9 mouse cellular contexts compared by ENCODE assay signal in the genomic region with DNA sequence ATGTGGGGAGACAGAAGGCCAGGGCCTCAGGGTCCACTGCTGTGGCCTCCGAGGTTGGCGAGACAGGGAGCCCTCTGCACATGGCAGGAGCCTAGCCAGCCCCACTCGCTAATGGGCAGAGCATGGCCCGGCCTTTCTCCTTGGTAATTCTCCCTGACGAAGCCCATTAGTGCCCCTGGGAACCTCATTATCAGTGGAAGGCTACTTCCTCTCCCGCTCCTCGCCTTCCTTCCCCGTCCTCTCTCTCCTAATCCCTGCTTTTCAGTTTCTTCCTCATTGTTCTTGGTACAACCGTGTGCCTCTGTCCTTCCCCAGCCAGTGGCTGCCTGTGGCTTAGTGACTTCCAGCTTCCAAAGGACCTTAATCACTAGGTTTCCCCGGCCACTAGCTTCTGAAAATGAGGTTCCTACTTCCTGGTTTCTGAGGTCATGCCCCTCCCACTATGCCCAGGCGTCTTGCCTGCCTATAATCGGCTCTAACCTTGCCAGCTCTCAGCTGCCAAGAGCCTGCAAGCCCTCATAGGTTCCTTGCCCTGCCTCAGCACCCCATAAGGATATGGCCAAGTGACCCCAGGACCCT. TPM values are rescaled to one million over a fixed set of nuclear protein-coding genes. Genes with fewer than 3 reads are reported as not detected.
DNase-seq lines count a peak whose midpoint lies in the region; TF ChIP-seq lines count a peak whose summit lies in the region.
"Had no signal": no experiment of that assay in that cellular context is flagged by ENCODE, and none has a peak within 500 bp of the region (broad histone marks: within the 10 kb centered on the region; RNA-seq: fewer than 3 reads in every experiment).

No protein-coding gene starts in this region.

- H3K36me3 ChIP-seq in limb, embryonic 10.5 days, result no peaks in the 10 kb centered on the region

- no peak overlapping the region for H3K4me3 ChIP-seq in limb, embryonic 10.5 days
- H3K4me3 ChIP-seq in olfactory bulb, adult 2 months (ENCODE audit: insufficient read depth, low read depth, low read length), result no peak overlapping the region

- no peak for TF ChIP-seq POLR2A in olfactory bulb, adult 2 months (IDR thresholded peaks at IDR 0.05; ENCODE audit: insufficient read depth, low read depth, low read length)

- H3K9me3 ChIP-seq in limb, embryonic 10.5 days (replicated peaks), result no peaks in the 10 kb centered on the region

- H3K4me1 ChIP-seq in limb, embryonic 10.5 days, result peaks cover 62% of the 10 kb centered on the region
- H3K4me1 ChIP-seq in olfactory bulb, adult 2 months (ENCODE audit: control insufficient read depth, insufficient read depth, low read length), result peaks cover 84% of the 10 kb centered on the region

- peak; percentile 27 to 45 for DNase-seq in lung, adult 18-20 months
- DNase-seq in lung, postnatal 14 days, result no peak
- DNase-seq in c-Kit-positive CD71-positive TER-119-negative erythroid progenitor cells, embryonic 14.5 days (ENCODE audit: low read depth), result peak; percentile 11
- no peak for DNase-seq in limb, embryonic 10.5 days (ENCODE audit: low spot score)
- no peak for DNase-seq in right cerebral cortex, postnatal 14 days
- DNase-seq in kidney, postnatal 4 days, result no peak
- no peak for DNase-seq in adrenal gland, adult 2 months
- DNase-seq: gastrocnemius, postnatal 10 days had no signal

- TF ChIP-seq CTCF in olfactory bulb, adult 2 months (IDR thresholded peaks at IDR 0.05; ENCODE audit: insufficient read depth, low read depth, low read length), result no peak

- 51% methylated on average over 12 of the region's 12 CpGs for WGBS in limb, embryonic 10.5 days
- 53% methylated on average over 12 of the region's 12 CpGs for WGBS in olfactory bulb, adult 2 months

- H3K27ac ChIP-seq in limb, embryonic 10.5 days, result peak overlapping the region; percentile 53
- peak overlapping the region; percentile 97; the same call in 1 of the 2 replicates for H3K27ac ChIP-seq in olfactory bulb, adult 2 months (ENCODE audit: insufficient read depth, low read depth, low read length)

- peaks cover 6% of the 10 kb centered on the region; the same call in 1 of the 2 replicates for H3K27me3 ChIP-seq in limb, embryonic 10.5 days (ENCODE audit: low read depth, poor library complexity, severe bottlenecking)

RNA-seq across cellular contexts. Expression of gene Klhl35, which starts 31.0 kb away (rescaled TPM):
- polyA plus RNA-seq in limb, embryonic 10.5 days (2016; fragmentation: Nextera tagmentation; extraction: Ambion mirVana), result 0.21 and 0.63 TPM in 2 replicates
- polyA plus RNA-seq in olfactory bulb, adult 2 months (2012; ENCODE audit: insufficient read depth, insufficient read length, low replicate concordance, missing spikeins), result not detected in 2 replicates
- total RNA-seq in adrenal gland, adult 2 months (2021), result under 1 TPM in 1 of 2 experiments, not detected in 1; 0.59 TPM
- polyA plus RNA-seq in adrenal gland, adult 2 months (2012; rRNA removed), result 1.3 TPM in 2 replicates

RNA-seq across cellular contexts. Expression of gene Rps3, which starts 48.8 kb away (rescaled TPM):
- 745 and 824 TPM in 2 replicates for polyA plus RNA-seq in limb, embryonic 10.5 days (2016; fragmentation: Nextera tagmentation; extraction: Ambion mirVana)
- polyA plus RNA-seq in olfactory bulb, adult 2 months (2012; ENCODE audit: insufficient read depth, insufficient read length, low replicate concordance, missing spikeins), result 980 TPM in 1 of 2 replicates, not detected in the other
- 100 to 1,000 TPM; 414 to 589 TPM for total RNA-seq in adrenal gland, adult 2 months (2021)
- 80.7 and 95.4 TPM in 2 replicates for polyA plus RNA-seq in adrenal gland, adult 2 months (2012; rRNA removed)

RNA-seq across cellular contexts. Expression of gene Gdpd5, which starts 53.5 kb away (rescaled TPM):
- polyA plus RNA-seq in limb, embryonic 10.5 days (2016; fragmentation: Nextera tagmentation; extraction: Ambion mirVana), result 9.9 and 12.3 TPM in 2 replicates
- polyA plus RNA-seq in olfactory bulb, adult 2 months (2012; ENCODE audit: insufficient read depth, insufficient read length, low replicate concordance, missing spikeins), result not detected in 2 replicates
- 10 to 100 TPM in 1 of 2 experiments, 1 to 10 TPM in 1; 7.2 to 12.9 TPM for total RNA-seq in adrenal gland, adult 2 months (2021)
- 26.6 TPM in 2 replicates for polyA plus RNA-seq in adrenal gland, adult 2 months (2012; rRNA removed)

Comparison
In these comparisons a context has a peak if more than half of its experiments do, and no peak if none do; other contexts are left out.
1. DNase-seq: peak in lung, adult 18-20 months (2 of 2) and c-Kit-positive CD71-positive TER-119-negative erythroid progenitor cells, embryonic 14.5 days (single experiment); none in lung, postnatal 14 days (single experiment), limb, embryonic 10.5 days (single experiment), right cerebral cortex, postnatal 14 days (single experiment), kidney, postnatal 4 days (0 of 2) and adrenal gland, adult 2 months (single experiment).